Comparison of ENCODE assay signal across 11 mouse cellular contexts in genomic region chr2:51038685-51039084, GRCm38 (mm10).
DNase-seq lines count a peak whose midpoint lies in the region; ATAC-seq lines count a peak whose summit lies in the region.
"Had no signal": no experiment of that assay in that cellular context is flagged by ENCODE, and none has a peak within 500 bp of the region (broad histone marks: within the 10 kb centered on the region; RNA-seq: fewer than 3 reads in every experiment).

No protein-coding gene starts in this region.

- no peaks in the 10 kb centered on the region for H3K27me3 ChIP-seq in forebrain, embryonic 16.5 days (replicated peaks; ENCODE audit: control insufficient read depth, insufficient read depth, low read length)
- no peaks in the 10 kb centered on the region for H3K27me3 ChIP-seq in neural tube, embryonic 13.5 days

- H3K9ac ChIP-seq in forebrain, embryonic 16.5 days (replicated peaks; ENCODE audit: low read depth, low read length), result no peak overlapping the region
- no peak overlapping the region for H3K9ac ChIP-seq in neural tube, embryonic 13.5 days

- H3K36me3 ChIP-seq in forebrain, embryonic 16.5 days (ENCODE audit: control insufficient read depth, insufficient read depth), result no peaks in the 10 kb centered on the region
- no peaks in the 10 kb centered on the region for H3K36me3 ChIP-seq in neural tube, embryonic 13.5 days

- DNase-seq in left cerebral cortex, postnatal 4 days, result peak; percentile 5
- DNase-seq in left cerebral cortex, postnatal 36 days (ENCODE audit: low spot score in 2 of 2), result no peak
- peak; percentile 43 for DNase-seq in ZHBTc4 (ENCODE audit: low read depth, low spot score)
- no peak for DNase-seq in gastrocnemius, postnatal 36 days
- no peak for DNase-seq in lung, postnatal 4 days
- DNase-seq: adrenal gland, postnatal 25 days; cerebellum, adult 11 months; kidney, postnatal 14 days had no signal

- intact Hi-C loops in left cerebral cortex, postnatal 4 days (cut with DNase I), result no loop called here
- intact Hi-C loops in left cerebral cortex, postnatal 36 days (cut with DNase I), result no loop called here
- intact Hi-C loops in gastrocnemius, postnatal 36 days (cut with DNase I), result no loop called here

- no peak overlapping the region for H3K4me2 ChIP-seq in forebrain, embryonic 16.5 days (ENCODE audit: low read length)
- H3K4me2 ChIP-seq in neural tube, embryonic 13.5 days, result peak overlapping the region; percentile 15; the same call in 1 of the 2 replicates

- H3K9me3 ChIP-seq in forebrain, embryonic 16.5 days (ENCODE audit: control insufficient read depth, low read length), result no peaks in the 10 kb centered on the region
- H3K9me3 ChIP-seq in neural tube, embryonic 13.5 days, result no peaks in the 10 kb centered on the region

- ATAC-seq in forebrain, embryonic 16.5 days, result peak; percentile 89
- ATAC-seq in neural tube, embryonic 13.5 days (ENCODE audit: low read depth), result peak; percentile 59; the same call in 1 of the 2 replicates

- no peak overlapping the region for H3K4me3 ChIP-seq in forebrain, embryonic 16.5 days (replicated peaks; ENCODE audit: low read length)
- no peak overlapping the region for H3K4me3 ChIP-seq in neural tube, embryonic 13.5 days
- H3K4me3 ChIP-seq: myocyte had no signal

- peaks cover 14% of the 10 kb centered on the region for H3K4me1 ChIP-seq in forebrain, embryonic 16.5 days (replicated peaks; ENCODE audit: control insufficient read depth, insufficient read depth, low read length)
- peaks cover 49% of the 10 kb centered on the region for H3K4me1 ChIP-seq in neural tube, embryonic 13.5 days (replicated peaks)

- H3K27ac ChIP-seq in forebrain, embryonic 16.5 days (ENCODE audit: low read length), result no peak overlapping the region
- no peak overlapping the region for H3K27ac ChIP-seq in neural tube, embryonic 13.5 days (replicated peaks)

- WGBS in forebrain, embryonic 16.5 days, result 11% methylated on average over 6 of the region's 6 CpGs
- WGBS in neural tube, embryonic 13.5 days, result 24% methylated on average over 6 of the region's 6 CpGs

Comparison
In these comparisons a context has a peak if more than half of its experiments do, and no peak if none do; other contexts are left out.
1. DNase-seq: peak in left cerebral cortex, postnatal 4 days (single experiment) and ZHBTc4 (single experiment); none in left cerebral cortex, postnatal 36 days (0 of 2), gastrocnemius, postnatal 36 days (0 of 2) and lung, postnatal 4 days (0 of 2).